Mouse (Mus musculus): ENCODE results near the gene Cst12.

GRCm38 (mm10) chr2:148798485-148798884, 9.3 kb downstream of the Cst12 start, which contains the start of gene Cst8:
- no peak for TF ChIP-seq CTCF (IDR thresholded peaks at IDR 0.05)
- no peak for TF ChIP-seq EP300 (IDR thresholded peaks at IDR 0.05)
